Mouse (Mus musculus) ES-Bruce4 (cell line): Measurements from ENCODE around the gene Gm27235.

Experiments used
- CTCF ChIP-seq: IDR thresholded peaks from one replicate; pipeline ENCODE4 v1.8.1; 2011; ENCODE audit warnings: low read depth, low read length
- EP300 ChIP-seq: IDR thresholded peaks from 2 replicates; pipeline ENCODE4 v1.6.1; 2011; ENCODE audit warnings: low read depth, low read length; ENCODE audit not compliant: insufficient read depth

- TF ChIP-seq CTCF (no peak), EP300 (no peak)
Observed at GRCm38 (mm10) chr9:35740749-35741148, 49.2 kb downstream of the Gm27235 start, which contains the start of gene Gm17677.
